Comparison of ENCODE assay signal across 30 mouse cellular contexts in the genomic region with DNA sequence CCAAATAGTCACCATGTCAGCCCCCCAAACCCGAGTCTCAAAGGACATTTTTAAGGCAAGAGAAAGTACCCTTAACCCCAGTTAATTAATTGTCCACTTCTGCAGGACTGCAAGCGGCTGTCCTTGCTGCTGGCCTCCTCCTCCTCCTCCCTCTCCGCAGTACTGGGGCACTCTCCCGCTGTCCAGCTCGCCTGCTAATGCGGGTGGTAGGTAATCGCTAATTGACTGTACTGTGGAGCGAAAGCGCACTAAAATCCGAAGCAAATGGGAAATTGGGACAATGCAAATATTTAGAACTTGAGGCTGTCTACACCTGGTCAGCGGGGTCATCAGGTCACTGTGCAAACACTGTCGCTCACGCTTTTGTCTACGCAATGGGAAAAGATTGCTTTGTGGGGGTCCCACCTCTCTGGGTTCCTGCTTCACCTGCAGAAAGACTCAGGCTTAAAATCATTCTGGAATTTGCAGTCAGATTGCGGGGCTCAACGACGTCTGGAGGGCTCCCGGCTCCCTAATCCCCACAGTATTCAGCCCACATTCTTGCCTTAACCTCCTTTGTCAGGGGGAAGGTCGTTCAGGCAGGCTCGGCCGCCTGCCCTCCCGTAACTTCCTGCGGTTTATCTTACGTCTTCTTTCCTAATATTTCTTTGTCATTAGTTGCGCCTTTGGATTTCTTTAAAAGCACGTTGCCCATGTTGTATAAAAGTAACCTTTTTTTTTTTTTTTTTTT. TPM values are rescaled to one million over a fixed set of nuclear protein-coding genes. Genes with fewer than 3 reads are reported as not detected.
DNase-seq lines count a peak whose midpoint lies in the region; ATAC-seq lines count a peak whose summit lies in the region.
"Had no signal": no experiment of that assay in that cellular context is flagged by ENCODE, and none has a peak within 500 bp of the region (broad histone marks: within the 10 kb centered on the region; RNA-seq: fewer than 3 reads in every experiment).

No protein-coding gene starts in this region.

- no peak overlapping the region for H3K27ac ChIP-seq in heart, embryonic 13.5 days (replicated peaks)
- H3K27ac ChIP-seq in liver, embryonic 15.5 days (replicated peaks): no peak overlapping the region
- H3K27ac ChIP-seq in embryonic facial prominence, embryonic 10.5 days (replicated peaks): no peak overlapping the region
- H3K27ac ChIP-seq: forebrain, embryonic 13.5 days had no signal

- H3K4me1 ChIP-seq in heart, embryonic 13.5 days: peaks cover 28% of the 10 kb centered on the region
- peaks cover 11% of the 10 kb centered on the region; the same call in 1 of the 2 replicates for H3K4me1 ChIP-seq in liver, embryonic 15.5 days (replicated peaks)
- peaks cover 22% of the 10 kb centered on the region for H3K4me1 ChIP-seq in embryonic facial prominence, embryonic 10.5 days

- no peak overlapping the region for H3K9ac ChIP-seq in heart, embryonic 13.5 days
- no peak overlapping the region for H3K9ac ChIP-seq in liver, embryonic 15.5 days
- H3K9ac ChIP-seq: forebrain, embryonic 13.5 days; heart, embryonic 12.5 days; lung, embryonic 14.5 days had no signal

- 0 out of 2 replicates have a peak overlapping the region, but pooled peaks have one; percentile 2 for H3K4me3 ChIP-seq in heart, embryonic 13.5 days
- H3K4me3 ChIP-seq in liver, embryonic 15.5 days (replicated peaks): no peak overlapping the region
- no peak overlapping the region for H3K4me3 ChIP-seq in embryonic facial prominence, embryonic 10.5 days
- H3K4me3 ChIP-seq: forebrain, embryonic 13.5 days had no signal

- H3K4me2 ChIP-seq in heart, embryonic 13.5 days: no peak overlapping the region
- peak overlapping the region; percentile 30; the same call in 1 of the 2 replicates for H3K4me2 ChIP-seq in liver, embryonic 15.5 days
- H3K4me2 ChIP-seq: forebrain, embryonic 13.5 days; liver, embryonic 11.5 days; lung, embryonic 14.5 days had no signal

- DNase-seq in heart, postnatal 36 days: no peak
- DNase-seq in liver (no peak), R1 (ENCODE audit: low read depth, low spot score) (peak; percentile 54)
- peak; percentile 50 for DNase-seq in embryonic facial prominence, embryonic 10.5 days (ENCODE audit: low spot score)
- no peak for DNase-seq in frontal cortex, postnatal 25 days (ENCODE audit: low spot score in 2 of 2)
- DNase-seq in adrenal gland, adult (ENCODE audit: inconsistent age in 2 of 2, low spot score in 1 of 2): no peak
- DNase-seq: adrenal gland, postnatal 14 days; B cell, adult 2 months; cerebellum, adult 11 months; cerebellum, adult 9-11 months; gastrocnemius, postnatal 10 days; heart, postnatal 4 days; kidney, postnatal 14 days; left cerebral cortex, postnatal 4 days; lung, embryonic 14.5 days had no signal

- intact Hi-C loops in heart, postnatal 36 days (cut with DNase I): no loop called here

- no peak for ATAC-seq in heart, embryonic 13.5 days (ENCODE audit: extremely low read depth, insufficient number of reproducible peaks, low FRiP score, low TSS enrichment)
- no peak for ATAC-seq in liver, embryonic 15.5 days (ENCODE audit: insufficient read depth)
- ATAC-seq: forebrain, embryonic 13.5 days had no signal

- no peaks in the 10 kb centered on the region for H3K9me3 ChIP-seq in heart, embryonic 13.5 days
- no peaks in the 10 kb centered on the region for H3K9me3 ChIP-seq in liver, embryonic 15.5 days (replicated peaks)
- H3K9me3 ChIP-seq in embryonic facial prominence, embryonic 10.5 days: no peaks in the 10 kb centered on the region
- H3K9me3 ChIP-seq: forebrain, embryonic 13.5 days; heart, embryonic 12.5 days had no signal

- H3K27me3 ChIP-seq in heart, embryonic 13.5 days (replicated peaks): peaks cover 99% of the 10 kb centered on the region
- H3K27me3 ChIP-seq in liver, embryonic 15.5 days: peaks cover 99% of the 10 kb centered on the region
- H3K27me3 ChIP-seq in embryonic facial prominence, embryonic 10.5 days (replicated peaks; ENCODE audit: low read depth, poor library complexity, severe bottlenecking): peaks cover 100% of the 10 kb centered on the region

- 1% methylated on average over 26 of the region's 26 CpGs for WGBS in heart, embryonic 13.5 days
- 2% methylated on average over 26 of the region's 26 CpGs for WGBS in liver, embryonic 15.5 days (ENCODE audit: insufficient replicate concordance)
- under 1% methylated on average over 26 of the region's 26 CpGs for WGBS in embryonic facial prominence, embryonic 10.5 days

- H3K36me3 ChIP-seq in heart, embryonic 13.5 days: no peaks in the 10 kb centered on the region
- no peaks in the 10 kb centered on the region for H3K36me3 ChIP-seq in liver, embryonic 15.5 days (replicated peaks)
- H3K36me3 ChIP-seq in embryonic facial prominence, embryonic 10.5 days (replicated peaks): no peaks in the 10 kb centered on the region
- H3K36me3 ChIP-seq: heart, embryonic 12.5 days had no signal

RNA-seq across cellular contexts. Expression of gene Lhx4, which starts 15.2 kb away (rescaled TPM):
- not detected in 2 replicates for polyA plus RNA-seq in heart, embryonic 13.5 days (2015; fragmentation: Nextera tagmentation; extraction: Ambion mirVana)
- not detected for total RNA-seq in heart, postnatal 36 days (2021)
- polyA plus RNA-seq in liver, embryonic 15.5 days (2015; fragmentation: Nextera tagmentation; extraction: Ambion mirVana): not detected in 2 replicates
- 1.1 and 2.5 TPM in 2 replicates for polyA plus RNA-seq in embryonic facial prominence, embryonic 10.5 days (2016; fragmentation: Nextera tagmentation; extraction: Ambion mirVana)
- total RNA-seq: adrenal gland, postnatal 14 days; CH12.LX; common myeloid progenitor, adult 5-6 weeks; gastrocnemius, postnatal 10 days; granulocyte monocyte progenitor cell, adult 5-6 weeks; heart, postnatal 4 days; layer of hippocampus, adult 18-20 months; layer of hippocampus, postnatal 14 days; left cerebral cortex, adult 8-10 months; MEL had no signal
- polyA plus RNA-seq: heart, embryonic 12.5 days; kidney, adult 2 months; liver, embryonic 11.5 days; spleen, adult 2 months; urinary bladder, adult 2 months had no signal

Comparison
In these comparisons a context has a peak if more than half of its experiments do, and no peak if none do; other contexts are left out.
1. DNase-seq: peak in R1 (single experiment) and embryonic facial prominence, embryonic 10.5 days (single experiment); none in heart, postnatal 36 days (0 of 2), liver (single experiment), frontal cortex, postnatal 25 days (0 of 2) and adrenal gland, adult (0 of 2).